ENCODE assay signal across 45 mouse cellular contexts in genomic region chr4:151059566-151059965, GRCm38 (mm10). TPM values are rescaled to one million over a fixed set of nuclear protein-coding genes. Genes with fewer than 3 reads are reported as not detected.
"Had no signal": no experiment of that assay in that cellular context is flagged by ENCODE, and none has a peak within 500 bp of the region (broad histone marks: within the 10 kb centered on the region; RNA-seq: fewer than 3 reads in every experiment).

No protein-coding gene starts in this region.

- ATAC-seq: liver, embryonic 12.5 days; liver, postnatal 0 days; lung, postnatal 0 days; midbrain, embryonic 13.5 days; midbrain, embryonic 15.5 days; midbrain, embryonic 16.5 days had no signal

- H3K27ac ChIP-seq: limb, embryonic 10.5 days; limb, embryonic 12.5 days; limb, embryonic 13.5 days; limb, embryonic 15.5 days; liver, embryonic 12.5 days; liver, embryonic 13.5 days; liver, embryonic 14.5 days; liver, embryonic 15.5 days; lung, embryonic 15.5 days; macrophage; midbrain, embryonic 10.5 days; midbrain, embryonic 12.5 days; midbrain, embryonic 15.5 days; neural tube, embryonic 12.5 days had no signal

- H3K27me3 ChIP-seq: limb, embryonic 12.5 days; limb, embryonic 13.5 days; limb, embryonic 15.5 days; liver, embryonic 12.5 days; liver, embryonic 15.5 days; lung, embryonic 15.5 days; midbrain, embryonic 12.5 days; midbrain, embryonic 13.5 days; midbrain, embryonic 15.5 days; neural tube, embryonic 12.5 days had no signal

- H3K4me3 ChIP-seq: limb, embryonic 10.5 days; limb, embryonic 12.5 days; limb, embryonic 13.5 days; limb, embryonic 15.5 days; liver, embryonic 12.5 days; liver, embryonic 13.5 days; liver, embryonic 15.5 days; lung, embryonic 15.5 days; megakaryocyte, embryonic 14.5 days; midbrain, embryonic 10.5 days; midbrain, embryonic 12.5 days; midbrain, embryonic 13.5 days; midbrain, embryonic 15.5 days; myocyte; neural tube, embryonic 12.5 days had no signal

- H3K9me3 ChIP-seq: limb, embryonic 10.5 days; limb, embryonic 15.5 days; liver, embryonic 13.5 days; liver, embryonic 15.5 days; midbrain, embryonic 10.5 days; midbrain, embryonic 12.5 days; midbrain, embryonic 13.5 days; midbrain, embryonic 15.5 days; neural tube, embryonic 12.5 days had no signal

- H3K9ac ChIP-seq: limb, embryonic 12.5 days; limb, embryonic 13.5 days; limb, embryonic 15.5 days; liver, embryonic 12.5 days; liver, embryonic 13.5 days; liver, embryonic 14.5 days; liver, embryonic 15.5 days; liver, postnatal 0 days; lung, embryonic 14.5 days; lung, embryonic 15.5 days; midbrain, embryonic 12.5 days; midbrain, embryonic 13.5 days; midbrain, embryonic 15.5 days; neural tube, embryonic 12.5 days had no signal

- DNase-seq: left cerebral cortex, postnatal 4 days; liver; liver, embryonic 13.5 days; liver, postnatal 0 days; lung, adult 18-20 months; lung, adult 2 months; lung, embryonic 14.5 days; lung, postnatal 10 days; lung, postnatal 14 days; lung, postnatal 36 days; lung, postnatal 4 days; midbrain, embryonic 14.5 days had no signal

- H3K4me2 ChIP-seq: limb, embryonic 12.5 days; limb, embryonic 13.5 days; limb, embryonic 15.5 days; liver, embryonic 11.5 days; liver, embryonic 12.5 days; liver, embryonic 13.5 days; liver, embryonic 15.5 days; lung, embryonic 14.5 days; lung, embryonic 15.5 days; midbrain, embryonic 11.5 days; midbrain, embryonic 12.5 days; midbrain, embryonic 13.5 days; midbrain, embryonic 15.5 days; neural tube, embryonic 12.5 days had no signal

RNA-seq across cellular contexts. Expression of gene Gm13090, which starts 29.8 kb away (rescaled TPM):
- total RNA-seq: left cerebral cortex, postnatal 10 days; left cerebral cortex, postnatal 14 days; left cerebral cortex, postnatal 25 days; left cerebral cortex, postnatal 36 days; left cerebral cortex, postnatal 4 days; liver, adult 2 months; megakaryocyte progenitor cell, adult 5-6 weeks; megakaryocyte, adult 5-6 weeks; megakaryocyte-erythroid progenitor cell, adult 5-6 weeks; midbrain, postnatal 0 days; monocyte, adult 5-6 weeks had no signal
- polyA plus RNA-seq: limb, embryonic 10.5 days; limb, embryonic 12.5 days; limb, embryonic 13.5 days; limb, embryonic 14.5 days; limb, embryonic 15.5 days; liver, adult 2 months; liver, embryonic 11.5 days; liver, embryonic 12.5 days; liver, embryonic 13.5 days; liver, embryonic 14.5 days; liver, embryonic 15.5 days; liver, embryonic 16.5 days; liver, postnatal 0 days; lung, adult 2 months; lung, embryonic 14.5 days; lung, embryonic 15.5 days; lung, embryonic 16.5 days; lung, postnatal 0 days; macrophage; midbrain, embryonic 10.5 days; midbrain, embryonic 11.5 days; midbrain, embryonic 12.5 days; midbrain, embryonic 16.5 days; midbrain, postnatal 0 days; myocyte; neural tube, embryonic 12.5 days had no signal
